Mouse (Mus musculus) embryonic facial prominence, embryonic 12.5 days (tissue): ENCODE data around the gene Ppara. TPM values are rescaled to one million over a fixed set of nuclear protein-coding genes. Genes with fewer than 3 reads are reported as not detected.

Source experiments
- ATAC-seq: fragments of 200-750 bp; cut with Nextera tagmentation; 2 replicates; pipeline ENCODE4 v1.8.0; 2017; ENCODE audit not compliant: insufficient number of reproducible peaks, insufficient read depth, low FRiP score, low TSS enrichment
- H3K27ac ChIP-seq: fragments of 300-500 bp; sonication (generic); 2 replicates; pipeline ENCODE4 v1.5.1; 2016; ENCODE audit warnings: mild to moderate bottlenecking
- H3K27me3 ChIP-seq: fragments of 300-500 bp; sonication (generic); 2 replicates; pipeline ENCODE4 v1.6.1; 2016; ENCODE audit warnings: mild to moderate bottlenecking, moderate library complexity
- H3K36me3 ChIP-seq: fragments of 300-500 bp; sonication (generic); 2 replicates; pipeline ENCODE4 v1.6.1; 2016; ENCODE audit warnings: mild to moderate bottlenecking
- H3K4me1 ChIP-seq: fragments of 300-500 bp; sonication (generic); 2 replicates; pipeline ENCODE4 v1.6.1; 2016
- H3K4me2 ChIP-seq: fragments of 300-500 bp; sonication (generic); replicated peaks from 2 replicates; pipeline ENCODE4 v1.6.1; 2016; ENCODE audit warnings: mild to moderate bottlenecking, moderate library complexity
- H3K4me3 ChIP-seq: fragments of 300-500 bp; sonication (generic); 2 replicates; pipeline ENCODE4 v1.5.1; 2016; ENCODE audit warnings: mild to moderate bottlenecking
- H3K9ac ChIP-seq: fragments of 300-500 bp; sonication (generic); 2 replicates; pipeline ENCODE4 v1.6.1; 2016; ENCODE audit warnings: mild to moderate bottlenecking, moderate library complexity
- H3K9me3 ChIP-seq: fragments of 300-500 bp; sonication (generic); 2 replicates; pipeline ENCODE4 v1.6.1; 2016; ENCODE audit warnings: mild to moderate bottlenecking, moderate library complexity
- WGBS: fragments of 180-500 bp; shearing (Covaris S2); methylation state at CpG from one replicate; pipeline ENCODE4 v1.1.7; 2016; 5-methylcytosine and 5-hydroxymethylcytosine counted together
- polyA plus RNA-seq: library from polyadenylated mRNA; unstranded; fragments of >200 nt; fragmentation: Nextera tagmentation; extraction: Ambion mirVana; gene quantifications from 2 replicates; pipeline ENCODE4 v1.2.1, GENCODE M21; 2016

Ppara gene
- polyA plus RNA-seq, 1 experiment from 2014 or later = 2.2 TPM

DNA sequence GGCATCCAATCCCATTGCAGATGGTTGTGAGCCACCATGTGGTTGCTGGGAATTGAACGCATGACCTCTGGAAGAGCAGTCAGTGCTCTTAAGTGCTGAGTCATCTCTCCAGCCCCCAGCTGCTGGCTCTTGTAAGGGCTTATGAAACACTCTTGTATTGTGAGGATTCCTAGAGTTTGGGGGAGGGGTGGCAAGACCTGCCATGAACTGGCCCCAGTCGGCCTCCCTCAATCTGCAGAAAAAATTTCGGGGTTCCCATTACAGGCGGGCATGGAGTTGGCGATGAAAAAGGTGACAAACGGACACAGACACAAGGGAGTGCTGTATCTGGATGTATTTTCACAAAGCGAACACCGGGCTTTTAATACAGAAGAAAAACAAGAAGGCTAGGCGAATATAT lies 21.4 kb upstream of the Ppara start:
- no peak overlapping the region for H3K27ac ChIP-seq
- peaks cover 6% of the 10 kb centered on the region for H3K27me3 ChIP-seq
- H3K9ac ChIP-seq = no peak overlapping the region
- no peak overlapping the region for H3K4me2 ChIP-seq
- no peaks in the 10 kb centered on the region for H3K36me3 ChIP-seq
- no peaks in the 10 kb centered on the region for H3K9me3 ChIP-seq
- ATAC-seq = no peak
- H3K4me3 ChIP-seq = no peak overlapping the region
- peaks cover 8% of the 10 kb centered on the region; the same call in 1 of the 2 replicates for H3K4me1 ChIP-seq
- WGBS = 84% methylated on average over 9 of the region's 9 CpGs

DNA sequence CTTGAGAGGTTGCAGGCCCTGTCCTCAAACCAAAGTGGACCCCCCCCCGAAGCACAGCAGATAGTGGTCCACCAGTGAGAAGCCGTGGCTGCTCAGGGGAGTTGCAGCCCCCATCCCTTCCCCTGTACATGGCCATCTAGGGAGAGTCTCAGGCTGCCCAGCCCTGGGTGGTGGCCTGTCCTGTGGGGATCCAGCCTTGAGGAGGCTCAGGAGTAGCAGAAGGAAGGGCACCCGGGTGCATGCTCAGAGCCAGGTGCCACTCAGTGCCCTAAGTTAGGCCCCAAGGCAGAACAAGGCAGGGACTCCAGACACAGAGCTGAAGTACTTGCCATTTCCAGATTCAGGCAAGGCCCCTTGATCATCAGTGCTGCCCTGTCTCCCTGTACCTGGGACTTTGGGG lies 19.7 kb upstream of the Ppara start:
- peaks cover 11% of the 10 kb centered on the region for H3K27me3 ChIP-seq
- WGBS = 80% methylated on average over 3 of the region's 3 CpGs
- no peaks in the 10 kb centered on the region for H3K9me3 ChIP-seq
- H3K4me1 ChIP-seq = 0 out of 2 replicates have a peak, but pooled peaks cover under 1% of the 10 kb centered on the region
- H3K36me3 ChIP-seq = no peaks in the 10 kb centered on the region
- no peak for ATAC-seq
- no peak overlapping the region for H3K27ac ChIP-seq
- H3K4me2 ChIP-seq = no peak overlapping the region
- H3K9ac ChIP-seq = no peak overlapping the region
- H3K4me3 ChIP-seq = no peak overlapping the region

DNA sequence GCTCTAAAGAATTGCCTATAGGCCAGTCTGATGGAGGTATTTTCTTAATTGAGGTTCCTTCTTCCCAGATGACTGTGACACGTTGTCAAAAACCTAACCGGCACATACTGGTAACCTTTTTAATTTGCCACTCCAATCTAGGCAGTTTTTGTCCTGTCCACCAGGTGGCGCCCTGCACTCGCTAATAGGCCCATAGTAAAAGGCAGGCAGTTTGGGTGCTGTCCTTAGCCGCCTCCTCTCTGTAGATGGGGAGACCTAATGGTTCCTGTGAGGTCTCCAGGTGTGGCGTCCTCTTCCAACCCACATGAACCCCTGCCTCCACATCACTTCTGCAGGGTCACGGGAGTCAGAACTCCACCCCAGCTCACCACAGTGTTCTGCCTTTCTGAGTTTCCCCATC lies 18.7 kb upstream of the Ppara start:
- 6% methylated on average over 7 of the region's 7 CpGs for WGBS
- no peak overlapping the region for H3K4me2 ChIP-seq
- H3K9ac ChIP-seq = no peak overlapping the region
- H3K27me3 ChIP-seq = peaks cover 11% of the 10 kb centered on the region
- no peaks in the 10 kb centered on the region for H3K36me3 ChIP-seq
- no peaks in the 10 kb centered on the region for H3K9me3 ChIP-seq
- no peak overlapping the region for H3K27ac ChIP-seq
- ATAC-seq = no peak
- H3K4me3 ChIP-seq = no peak overlapping the region
- H3K4me1 ChIP-seq = no peaks in the 10 kb centered on the region

DNA sequence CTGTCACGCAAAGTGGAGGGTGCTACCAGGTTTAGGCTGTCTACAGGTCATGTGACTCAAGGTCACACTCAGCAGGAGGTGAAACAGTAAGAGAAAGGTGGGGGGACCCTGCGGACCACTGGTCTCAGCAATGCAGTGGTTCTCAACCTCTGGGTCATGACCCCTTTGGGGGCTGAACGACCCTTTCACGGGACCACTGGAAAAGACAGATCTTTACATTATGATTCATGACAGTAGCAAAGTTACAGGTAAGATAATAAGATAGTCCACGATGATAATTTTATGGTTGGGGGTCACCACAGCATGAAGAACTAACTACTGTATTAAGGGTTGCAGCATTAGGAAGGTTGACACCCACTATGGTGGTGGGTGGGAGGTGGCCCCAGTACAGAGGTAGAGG lies 18.2 kb upstream of the Ppara start:
- Histone ChIP-seq H3K27ac (no peak overlapping the region), H3K9ac (no peak overlapping the region), H3K4me2 (no peak overlapping the region), H3K4me3 (no peak overlapping the region), H3K9me3 (no peaks in the 10 kb centered on the region), H3K27me3 (peaks cover 11% of the 10 kb centered on the region), H3K4me1 (no peaks in the 10 kb centered on the region), H3K36me3 (no peaks in the 10 kb centered on the region)
- no peak for ATAC-seq
- WGBS = 74% methylated on average over 5 of the region's 5 CpGs

GRCm38 (mm10) chr15:85717008-85717407 lies 17.8 kb upstream of the Ppara start:
- Histone ChIP-seq H3K27me3 (peaks cover 12% of the 10 kb centered on the region), H3K9ac (no peak overlapping the region), H3K27ac (no peak overlapping the region), H3K4me3 (no peak overlapping the region), H3K4me1 (no peaks in the 10 kb centered on the region), H3K4me2 (no peak overlapping the region), H3K9me3 (no peaks in the 10 kb centered on the region), H3K36me3 (no peaks in the 10 kb centered on the region)
- ATAC-seq = no peak
- 62% methylated on average over 4 of the region's 4 CpGs for WGBS

GRCm38 (mm10) chr15:85717800-85718199 lies 17.0 kb upstream of the Ppara start:
- ATAC-seq = no peak
- Histone ChIP-seq H3K9me3 (no peaks in the 10 kb centered on the region), H3K4me2 (no peak overlapping the region), H3K9ac (no peak overlapping the region), H3K27ac (no peak overlapping the region), H3K27me3 (peaks cover 12% of the 10 kb centered on the region), H3K4me3 (no peak overlapping the region), H3K4me1 (no peaks in the 10 kb centered on the region), H3K36me3 (no peaks in the 10 kb centered on the region)
- 78% methylated on average over 2 of the region's 2 CpGs for WGBS

DNA sequence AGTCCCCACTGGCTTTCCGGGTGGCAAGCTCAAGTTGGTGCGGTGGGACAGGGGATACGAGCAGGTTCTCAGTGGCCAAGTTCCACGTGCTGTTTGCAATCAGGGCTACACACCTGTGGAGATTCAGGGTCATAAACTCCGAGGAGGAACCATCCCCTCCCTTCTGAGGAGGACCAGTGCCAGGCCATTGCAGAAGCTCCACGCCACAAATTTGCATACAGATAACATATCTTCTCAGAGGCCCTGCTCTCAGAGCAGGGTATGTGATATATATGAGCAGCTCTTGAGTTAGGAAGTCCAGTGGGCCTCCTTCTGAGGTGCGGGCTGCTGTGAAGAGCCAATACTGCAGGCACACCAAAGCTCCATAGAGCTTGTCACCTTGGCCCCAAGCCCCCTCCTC lies 15.8 kb upstream of the Ppara start:
- no peak for ATAC-seq
- H3K9me3 ChIP-seq = no peaks in the 10 kb centered on the region
- no peak overlapping the region for H3K9ac ChIP-seq
- 87% methylated on average over 7 of the region's 7 CpGs for WGBS
- H3K27ac ChIP-seq = no peak overlapping the region
- no peak overlapping the region for H3K4me3 ChIP-seq
- no peaks in the 10 kb centered on the region for H3K4me1 ChIP-seq
- H3K4me2 ChIP-seq = no peak overlapping the region
- no peaks in the 10 kb centered on the region for H3K36me3 ChIP-seq
- peaks cover 16% of the 10 kb centered on the region for H3K27me3 ChIP-seq

- H3K27me3 ChIP-seq = peaks cover 16% of the 10 kb centered on the region
- H3K4me2 ChIP-seq = no peak overlapping the region
- H3K9ac ChIP-seq = no peak overlapping the region
- no peaks in the 10 kb centered on the region for H3K4me1 ChIP-seq
- H3K27ac ChIP-seq = no peak overlapping the region
- H3K4me3 ChIP-seq = no peak overlapping the region
- H3K9me3 ChIP-seq = no peaks in the 10 kb centered on the region
- 68% methylated on average over 6 of the region's 6 CpGs for WGBS
- no peak for ATAC-seq
- no peaks in the 10 kb centered on the region for H3K36me3 ChIP-seq
Measured at GRCm38 (mm10) chr15:85720366-85720841, 14.4 kb upstream of the Ppara start.

DNA sequence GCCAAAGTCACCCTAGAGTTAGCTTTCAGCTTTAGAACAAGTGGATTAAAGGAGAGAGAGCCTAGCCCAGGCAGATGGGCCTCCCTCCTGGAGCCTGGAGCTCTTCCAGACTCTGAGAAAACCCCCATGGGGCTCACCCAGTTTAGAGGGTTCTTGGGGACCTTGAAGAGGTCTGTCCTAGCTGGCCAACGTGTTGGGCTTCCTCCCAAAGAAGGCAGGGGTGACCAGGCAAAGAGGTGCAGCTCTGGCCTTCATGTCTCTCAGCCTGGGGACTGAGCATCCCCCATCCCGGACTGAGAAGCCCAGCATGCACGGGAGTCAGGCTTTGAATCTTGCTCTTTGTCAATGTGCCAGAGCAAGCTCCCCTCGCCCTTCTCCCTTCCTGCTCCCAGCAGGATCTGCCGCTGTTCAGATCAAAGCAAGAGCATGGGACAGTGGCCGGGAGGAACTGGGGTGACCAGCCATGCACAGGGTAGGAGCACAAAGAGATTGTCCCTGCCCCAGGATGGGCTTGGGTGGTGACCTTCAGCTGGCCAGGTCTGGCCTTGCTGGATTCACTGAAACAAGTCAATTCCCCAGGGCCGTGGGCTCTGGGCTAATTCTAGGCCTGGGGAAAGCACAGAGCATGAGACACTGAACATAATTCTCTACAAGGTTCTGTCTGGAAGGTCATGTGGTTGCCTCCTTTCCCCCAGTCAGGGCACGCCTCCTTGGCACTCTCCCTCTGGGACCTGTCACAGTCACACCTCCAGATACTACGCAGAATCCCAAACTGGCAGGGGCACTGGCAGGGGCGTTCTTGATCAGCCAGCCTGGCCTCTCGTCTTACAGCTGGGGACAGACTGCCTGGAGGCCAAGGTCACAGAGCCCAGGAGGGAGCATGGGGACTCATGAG lies 10.3 kb upstream of the Ppara start:
- 47% methylated on average over 11 of the region's 11 CpGs for WGBS
- H3K9me3 ChIP-seq = no peaks in the 10 kb centered on the region
- H3K9ac ChIP-seq = no peak overlapping the region
- no peak overlapping the region for H3K4me3 ChIP-seq
- H3K4me1 ChIP-seq = no peaks in the 10 kb centered on the region
- H3K27ac ChIP-seq = no peak overlapping the region
- H3K36me3 ChIP-seq = no peaks in the 10 kb centered on the region
- ATAC-seq = no peak
- H3K27me3 ChIP-seq = peaks cover 9% of the 10 kb centered on the region
- no peak overlapping the region for H3K4me2 ChIP-seq

GRCm38 (mm10) chr15:85728224-85728623 lies 6.6 kb upstream of the Ppara start:
- no peak for ATAC-seq
- H3K27me3 ChIP-seq = peaks cover 21% of the 10 kb centered on the region
- no peaks in the 10 kb centered on the region for H3K4me1 ChIP-seq
- H3K4me3 ChIP-seq = no peak overlapping the region
- H3K4me2 ChIP-seq = no peak overlapping the region
- H3K9me3 ChIP-seq = no peaks in the 10 kb centered on the region
- H3K27ac ChIP-seq = no peak overlapping the region
- H3K9ac ChIP-seq = no peak overlapping the region
- no peaks in the 10 kb centered on the region for H3K36me3 ChIP-seq
- WGBS = 86% methylated on average over 5 of the region's 5 CpGs

- Histone ChIP-seq H3K36me3 (no peaks in the 10 kb centered on the region), H3K27ac (no peak overlapping the region), H3K9ac (no peak overlapping the region), H3K9me3 (no peaks in the 10 kb centered on the region), H3K4me2 (no peak overlapping the region), H3K27me3 (peaks cover 27% of the 10 kb centered on the region), H3K4me3 (no peak overlapping the region), H3K4me1 (no peaks in the 10 kb centered on the region)
- WGBS = 77% methylated on average over 9 of the region's 9 CpGs
- no peak for ATAC-seq
Measured at GRCm38 (mm10) chr15:85729256-85729655, 5.5 kb upstream of the Ppara start.

- Histone ChIP-seq H3K9me3 (no peaks in the 10 kb centered on the region), H3K27ac (no peak overlapping the region), H3K4me1 (no peaks in the 10 kb centered on the region), H3K4me2 (no peak overlapping the region), H3K27me3 (peaks cover 35% of the 10 kb centered on the region), H3K9ac (no peak overlapping the region), H3K4me3 (no peak overlapping the region), H3K36me3 (no peaks in the 10 kb centered on the region)
- no peak for ATAC-seq
- 49% methylated on average over 2 of the region's 2 CpGs for WGBS
Measured at GRCm38 (mm10) chr15:85730027-85730426, 4.8 kb upstream of the Ppara start.
